In the genomic region with DNA sequence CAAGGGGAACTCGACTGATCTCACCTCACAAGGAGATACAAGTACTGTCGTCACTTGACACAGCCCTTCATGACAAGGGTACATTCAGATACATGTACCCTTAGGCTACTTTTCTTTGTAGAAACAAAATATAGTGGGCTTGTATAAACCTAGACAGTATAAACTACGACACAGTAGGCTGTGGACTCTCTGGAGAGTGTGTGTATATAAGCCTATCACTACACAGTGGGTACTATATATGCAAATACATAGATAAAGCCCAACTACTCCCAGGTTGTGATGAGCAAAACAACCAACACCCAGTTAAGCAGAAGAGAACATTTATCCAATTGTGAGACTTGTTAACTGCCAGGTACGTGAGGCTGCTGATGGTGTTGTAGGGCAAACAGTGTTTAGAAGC, we compare ENCODE assay signal across 22 mouse cellular contexts. TPM values are rescaled to one million over a fixed set of nuclear protein-coding genes. Genes with fewer than 3 reads are reported as not detected.
"Had no signal": no experiment of that assay in that cellular context is flagged by ENCODE, and none has a peak within 500 bp of the region (broad histone marks: within the 10 kb centered on the region; RNA-seq: fewer than 3 reads in every experiment).

No protein-coding gene starts in this region.

- H3K4me2 ChIP-seq: limb, embryonic 12.5 days; limb, embryonic 15.5 days; liver, embryonic 11.5 days; lung, embryonic 14.5 days; midbrain, embryonic 15.5 days; stomach, embryonic 15.5 days had no signal

- ATAC-seq: intestine, embryonic 16.5 days; liver, postnatal 0 days; lung, postnatal 0 days had no signal

- H3K36me3 ChIP-seq: limb, embryonic 12.5 days; limb, embryonic 15.5 days; midbrain, embryonic 15.5 days; stomach, embryonic 15.5 days had no signal

- H3K4me1 ChIP-seq: limb, embryonic 12.5 days; limb, embryonic 15.5 days; stomach, embryonic 15.5 days had no signal

- H3K9me3 ChIP-seq: limb, embryonic 12.5 days; limb, embryonic 15.5 days; midbrain, embryonic 15.5 days; stomach, embryonic 15.5 days had no signal

- H3K4me3 ChIP-seq: limb, embryonic 12.5 days; limb, embryonic 15.5 days; midbrain, embryonic 15.5 days; myocyte; stomach, embryonic 15.5 days had no signal

- H3K27me3 ChIP-seq: limb, embryonic 12.5 days; limb, embryonic 15.5 days; midbrain, embryonic 15.5 days; stomach, embryonic 15.5 days had no signal

- H3K9ac ChIP-seq: limb, embryonic 12.5 days; limb, embryonic 15.5 days; liver, embryonic 14.5 days; liver, postnatal 0 days; lung, embryonic 14.5 days; midbrain, embryonic 15.5 days; stomach, embryonic 15.5 days had no signal

- H3K27ac ChIP-seq: limb, embryonic 12.5 days; limb, embryonic 15.5 days; liver, embryonic 14.5 days; macrophage; midbrain, embryonic 15.5 days; stomach, embryonic 15.5 days had no signal

- DNase-seq: kidney, adult 18-20 months; kidney, adult 9 months; kidney, postnatal 14 days; kidney, postnatal 4 days; left cerebral cortex, postnatal 4 days; liver, postnatal 0 days; lung, embryonic 14.5 days; right cerebral cortex, adult 18-20 months; right cerebral cortex, postnatal 25 days; spleen, adult 18-20 months; thymus, postnatal 25 days had no signal

RNA-seq across cellular contexts. Expression of a gene that starts 33.2 kb away (rescaled TPM):
- polyA plus RNA-seq: limb, embryonic 12.5 days; limb, embryonic 15.5 days; liver, embryonic 11.5 days; liver, embryonic 14.5 days; liver, postnatal 0 days; lung, embryonic 14.5 days; midbrain, embryonic 15.5 days; neural tube, embryonic 11.5 days had no signal
